Mouse (Mus musculus) spleen, adult 2 months (tissue): ENCODE data around the gene Dek. TPM values are rescaled to one million over a fixed set of nuclear protein-coding genes. Genes with fewer than 3 reads are reported as not detected.

Experiments used
- DNase-seq, 2 experiments: peaks; one replicate each; pipeline versions ENCODE4 v3.0.0 to v3.0.0-alpha.2; 2012 to 2021; ENCODE audit warnings: low spot score in 2 of 2, low read depth in 1 of 2
- H3K27ac ChIP-seq: fragments of 200-500 bp; 2 replicates; pipeline ENCODE4 v1.5.1; 2012; ENCODE audit warnings: low read length, inconsistent platforms; ENCODE audit not compliant: insufficient read depth
- H3K27me3 ChIP-seq: fragments of 200-500 bp; 2 replicates; pipeline ENCODE4 v1.6.1; 2012; ENCODE audit warnings: mild to moderate bottlenecking, moderate library complexity, low read length, inconsistent platforms; ENCODE audit not compliant: control insufficient read depth, insufficient read depth
- H3K36me3 ChIP-seq: fragments of 200-500 bp; 2 replicates; pipeline ENCODE4 v1.6.1; 2012; ENCODE audit warnings: mild to moderate bottlenecking, low read length, inconsistent platforms; ENCODE audit not compliant: control insufficient read depth, insufficient read depth
- H3K4me1 ChIP-seq: fragments of 200-500 bp; 2 replicates; pipeline ENCODE4 v1.6.1; 2011; ENCODE audit warnings: inconsistent platforms; ENCODE audit not compliant: control insufficient read depth, insufficient read depth, insufficient read length
- H3K4me3 ChIP-seq: fragments of 200-500 bp; 2 replicates; pipeline ENCODE4 v1.5.1; 2011; ENCODE audit warnings: mild to moderate bottlenecking, inconsistent platforms; ENCODE audit not compliant: insufficient read depth, insufficient read length; ENCODE audit errors: extremely low read depth
- CTCF ChIP-seq: fragments of 200-500 bp; IDR thresholded peaks from 2 replicates; pipeline ENCODE4 v1.5.1; 2011; ENCODE audit warnings: mild to moderate bottlenecking, inconsistent platforms; ENCODE audit not compliant: insufficient read depth, insufficient read length, insufficient replicate concordance; ENCODE audit errors: extremely low read depth
- POLR2A ChIP-seq: fragments of 200-500 bp; IDR thresholded peaks from 2 replicates; pipeline ENCODE4 v1.6.1; 2011; ENCODE audit warnings: low read depth, low read length, inconsistent platforms
- WGBS: fragments of 180-500 bp; shearing (Covaris S2); methylation state at CpG from one replicate; pipeline ENCODE4 v1.1.7; 2018; 5-methylcytosine and 5-hydroxymethylcytosine counted together
- polyA plus RNA-seq: library from polyadenylated mRNA; depleted of rRNA; stranded (reverse); fragments of >200 nt; gene quantifications from 2 replicates; pipeline ENCODE4 v1.2.3, GENCODE M21; 2012

Dek gene
- polyA plus RNA-seq, 1 experiment: 37.8 TPM

DNA sequence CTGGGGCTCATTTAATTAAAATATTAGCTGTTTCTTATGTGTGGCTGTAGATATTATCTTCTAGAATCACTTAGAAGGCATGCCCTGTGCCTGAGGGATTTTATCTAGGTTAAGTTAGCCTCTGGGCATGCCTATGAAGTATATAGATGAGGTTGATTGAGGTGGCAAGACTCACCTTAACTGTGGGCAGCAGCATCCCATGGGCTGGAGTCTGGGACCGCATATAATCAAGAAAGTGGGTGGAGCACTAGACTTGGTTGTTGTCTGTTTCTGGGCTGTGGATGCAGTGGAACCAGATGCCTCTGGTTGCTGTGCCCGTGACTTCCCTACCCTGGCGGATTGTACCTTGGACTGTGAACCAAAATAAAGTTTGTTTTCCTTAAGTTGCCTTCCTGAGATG is 6.1 kb upstream of the Dek start:
- WGBS: 89% methylated on average over 3 of the region's 3 CpGs
- TF ChIP-seq CTCF: no peak
- TF ChIP-seq POLR2A: no peak
- Histone ChIP-seq H3K36me3 (no peaks in the 10 kb centered on the region), H3K27ac (no peak overlapping the region), H3K4me1 (no peaks in the 10 kb centered on the region), H3K4me3 (no peak overlapping the region), H3K27me3 (no peaks in the 10 kb centered on the region)
- DNase-seq: no peak

DNA sequence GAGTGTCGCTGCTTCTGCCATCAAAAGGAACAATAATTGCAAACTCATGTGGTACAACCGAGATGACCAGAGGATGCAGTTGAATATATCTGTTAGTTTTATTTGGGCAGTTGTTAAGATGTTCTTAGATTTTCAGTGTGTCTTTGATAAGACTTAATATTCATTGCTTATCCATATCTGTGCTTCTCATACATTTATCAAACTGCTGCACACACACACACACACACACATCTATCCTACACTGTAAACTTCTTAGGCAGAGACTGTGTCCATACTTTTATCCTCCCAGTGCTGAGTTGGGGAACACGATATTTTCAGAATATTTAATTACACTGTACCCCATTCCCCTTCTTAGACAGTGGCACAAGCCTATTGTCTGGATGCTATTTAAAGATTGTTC is 5.2 kb upstream of the Dek start:
- Histone ChIP-seq H3K36me3 (no peaks in the 10 kb centered on the region), H3K4me1 (no peaks in the 10 kb centered on the region), H3K27me3 (no peaks in the 10 kb centered on the region), H3K27ac (no peak overlapping the region), H3K4me3 (no peak overlapping the region)
- TF ChIP-seq POLR2A (no peak), CTCF (no peak)
- WGBS: 83% methylated on average over 3 of the region's 3 CpGs
- no peak for DNase-seq

DNA sequence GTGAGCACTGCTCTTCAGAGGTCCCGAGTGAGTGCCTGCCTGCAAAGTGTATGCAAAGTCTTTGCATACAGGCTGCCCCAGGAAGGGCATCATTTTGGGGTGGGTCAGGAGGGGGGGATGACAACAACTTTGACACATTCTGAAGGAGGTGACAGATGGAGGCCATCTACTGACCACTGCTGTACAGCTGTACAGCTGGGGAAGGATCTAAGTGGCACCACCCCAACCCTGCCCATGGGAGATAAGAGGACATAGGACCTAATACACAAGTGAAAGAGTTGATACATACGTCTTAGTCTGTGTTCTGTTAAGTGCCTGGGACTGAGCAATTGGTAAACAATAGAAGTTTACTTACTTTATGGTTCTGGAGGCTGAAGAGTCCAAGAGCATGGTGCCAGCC is 3.2 kb upstream of the Dek start:
- H3K27ac ChIP-seq: no peak overlapping the region
- H3K27me3 ChIP-seq: no peaks in the 10 kb centered on the region
- H3K4me3 ChIP-seq: no peak overlapping the region
- WGBS: 91% methylated on average over 2 of the region's 2 CpGs
- TF ChIP-seq POLR2A (no peak), CTCF (no peak)
- H3K4me1 ChIP-seq: no peaks in the 10 kb centered on the region
- no peak for DNase-seq
- no peaks in the 10 kb centered on the region for H3K36me3 ChIP-seq

DNA sequence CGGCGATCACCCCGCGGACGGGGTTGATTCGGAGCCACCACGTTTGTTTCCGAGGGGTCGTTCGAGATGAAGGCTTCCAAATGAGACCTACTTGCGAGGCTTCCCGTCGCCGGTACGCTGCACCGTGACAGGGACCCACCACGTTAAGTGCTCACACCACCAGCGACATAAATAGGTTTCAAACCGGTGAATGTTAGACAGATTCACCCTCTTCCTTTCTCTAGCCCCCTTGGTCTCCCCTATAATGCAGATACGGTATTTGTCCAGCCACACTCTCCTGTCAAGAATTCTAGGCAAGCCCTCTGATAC is 533 bp upstream of the Dek start:
- DNase-seq: no peak
- peaks cover 4% of the 10 kb centered on the region; the same call in 1 of the 2 replicates for H3K4me1 ChIP-seq
- no peaks in the 10 kb centered on the region for H3K27me3 ChIP-seq
- peak overlapping the region; percentile 39; the same call in 1 of the 2 replicates for H3K27ac ChIP-seq
- H3K4me3 ChIP-seq: peak overlapping the region; percentile 99
- 1% methylated on average over 20 of the region's 20 CpGs for WGBS
- 0 out of 2 replicates have a peak, but pooled peaks cover 2% of the 10 kb centered on the region for H3K36me3 ChIP-seq
- no peak for TF ChIP-seq POLR2A
- no peak for TF ChIP-seq CTCF

DNA sequence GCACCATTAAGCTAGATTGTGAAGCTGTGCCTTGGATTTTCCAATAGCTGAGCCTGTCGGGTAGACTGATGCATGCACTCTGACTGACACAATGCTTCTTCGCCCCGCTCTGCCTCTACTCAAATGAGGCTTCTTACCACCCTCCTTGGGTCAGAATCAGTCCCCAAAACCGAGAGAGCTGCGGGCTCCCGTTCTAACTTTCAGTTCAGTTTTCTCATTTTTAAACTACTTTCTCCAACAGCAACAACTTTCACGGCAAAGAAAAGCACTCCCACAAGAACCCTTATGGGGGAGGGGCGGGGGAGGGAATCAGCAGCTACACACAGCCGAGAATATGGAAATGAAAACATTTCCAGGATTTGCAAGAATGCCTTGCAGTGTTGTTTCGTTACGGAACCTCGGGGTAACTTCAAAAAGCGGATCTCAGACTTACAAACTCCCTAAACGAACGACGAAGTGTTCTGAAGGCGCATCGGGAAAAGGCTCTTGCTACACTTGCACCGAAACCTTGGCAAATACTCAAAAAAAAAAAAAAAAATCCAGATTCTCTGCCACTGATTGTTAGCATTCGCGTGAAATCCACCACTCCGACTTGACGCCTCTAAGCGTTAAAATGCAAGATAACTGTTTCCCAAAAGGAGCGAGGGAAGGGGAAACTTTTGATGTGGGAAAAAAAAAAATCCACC is 1.0 kb downstream of the Dek start:
- TF ChIP-seq POLR2A: no peak
- no peak for TF ChIP-seq CTCF
- Histone ChIP-seq H3K27ac (peak overlapping the region; percentile 96), H3K4me1 (peaks cover 4% of the 10 kb centered on the region; the same call in 1 of the 2 replicates), H3K27me3 (no peaks in the 10 kb centered on the region), H3K36me3 (peaks cover 7% of the 10 kb centered on the region), H3K4me3 (peak overlapping the region; percentile 99)
- under 1% methylated on average over 25 of the region's 25 CpGs for WGBS
- DNase-seq: peak in 1 of 2 experiments; percentile 12

DNA sequence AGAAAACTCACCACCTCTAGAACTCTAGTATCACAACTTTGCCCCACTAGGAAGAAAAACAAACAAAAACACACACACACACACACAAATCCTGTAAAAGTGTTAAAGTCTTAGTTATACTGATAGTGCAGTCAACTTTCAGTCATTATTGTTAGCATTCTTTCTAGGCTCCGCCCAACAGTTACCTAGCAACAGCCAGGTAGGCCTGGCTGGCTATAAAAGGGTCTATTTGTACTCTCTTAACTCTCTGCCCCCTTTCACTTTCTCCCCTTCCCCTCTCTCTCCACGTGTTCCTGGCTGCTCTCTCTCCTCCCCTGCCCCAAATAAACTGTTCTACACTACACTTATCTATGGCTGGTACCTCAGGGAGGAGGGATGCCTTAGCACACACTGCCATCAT is 1.9 kb downstream of the Dek start:
- H3K36me3 ChIP-seq: peaks cover 8% of the 10 kb centered on the region
- no peak for DNase-seq
- 0 out of 2 replicates have a peak overlapping the region, but pooled peaks have one; percentile 13 for H3K4me3 ChIP-seq
- no peaks in the 10 kb centered on the region for H3K27me3 ChIP-seq
- H3K4me1 ChIP-seq: peaks cover 4% of the 10 kb centered on the region; the same call in 1 of the 2 replicates
- 37% methylated on average over 2 of the region's 2 CpGs for WGBS
- TF ChIP-seq POLR2A (no peak), CTCF (no peak)
- H3K27ac ChIP-seq: no peak overlapping the region

DNA sequence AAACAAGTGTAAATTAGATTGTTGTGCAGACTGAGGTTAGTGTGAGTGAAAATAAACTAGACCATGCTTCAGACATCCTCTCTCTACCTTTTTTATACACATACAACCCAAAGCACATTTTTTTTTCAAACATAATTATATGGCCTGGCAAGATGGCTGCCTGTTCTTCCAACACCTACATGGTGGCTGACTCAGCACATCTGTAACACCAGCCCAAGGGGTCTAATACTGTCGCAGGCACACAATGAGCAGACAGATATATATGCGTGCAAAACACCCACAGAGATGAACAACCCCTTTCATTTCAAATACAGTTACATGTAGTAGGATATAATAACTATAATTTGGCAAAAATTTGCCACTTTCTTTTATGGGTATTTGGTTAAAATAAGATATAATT is 5.4 kb downstream of the Dek start:
- H3K36me3 ChIP-seq: peaks cover 21% of the 10 kb centered on the region
- no peak overlapping the region for H3K4me3 ChIP-seq
- 96% methylated on average over 2 of the region's 2 CpGs for WGBS
- no peaks in the 10 kb centered on the region for H3K27me3 ChIP-seq
- H3K27ac ChIP-seq: no peak overlapping the region
- DNase-seq: no peak
- no peak for TF ChIP-seq CTCF
- no peak for TF ChIP-seq POLR2A
- H3K4me1 ChIP-seq: peaks cover 4% of the 10 kb centered on the region; the same call in 1 of the 2 replicates
